Mouse (Mus musculus): Measurements from ENCODE around the gene Krtcap2.

DNA sequence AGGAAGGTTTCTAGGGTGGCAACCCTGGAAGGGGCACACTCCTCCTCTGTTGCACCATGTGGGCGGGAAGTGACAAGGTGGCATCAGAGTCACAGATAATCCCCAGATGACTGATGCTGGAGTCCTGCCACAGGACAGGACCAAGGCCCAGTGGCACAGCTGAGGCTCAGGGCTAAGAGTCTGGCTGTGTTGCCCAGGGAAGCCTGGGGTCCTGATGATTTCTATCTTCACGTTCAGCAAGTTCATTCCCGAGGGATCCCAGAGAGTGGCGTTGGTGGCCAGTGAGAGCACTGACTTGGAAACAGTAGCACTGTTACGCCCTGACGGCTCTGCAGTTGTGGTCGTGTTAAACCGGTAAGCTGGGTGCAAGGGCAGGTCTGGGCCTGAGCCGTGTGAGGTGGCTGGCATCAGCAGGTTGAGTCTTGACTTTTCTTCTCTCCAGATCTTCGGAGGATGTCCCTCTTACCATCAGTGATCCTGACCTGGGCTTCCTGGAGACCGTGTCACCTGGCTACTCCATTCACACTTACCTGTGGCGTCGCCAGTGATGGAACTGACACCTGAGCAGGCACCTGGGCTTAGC, 37.6 kb upstream of the Krtcap2 start:
- TF ChIP-seq POLR2A (IDR thresholded peaks at IDR 0.05; ENCODE audit: insufficient read depth, low read depth, low read length) (no peak), CTCF (IDR thresholded peaks at IDR 0.05; ENCODE audit: insufficient read depth, low read depth, low read length) (no peak)
